Mouse (Mus musculus) ES-E14 (cell line): ENCODE results near the gene Tsacc. TPM values are rescaled to one million over a fixed set of nuclear protein-coding genes. Genes with fewer than 3 reads are reported as not detected.
A peak's percentile ranks its signal among the peaks of the same experiment; 100 is the strongest.

Experiments used
- DNase-seq: peaks from one replicate; pipeline ENCODE4 v3.0.0-alpha.2; 2013; ENCODE audit warnings: low read depth, low spot score
- H3K27ac ChIP-seq: 2 replicates; pipeline ENCODE4 v1.5.1; 2012; ENCODE audit warnings: low read depth, mild to moderate bottlenecking, low read length, moderate library complexity, mixed read lengths; ENCODE audit not compliant: poor library complexity, insufficient read depth, severe bottlenecking
- H3K36me3 ChIP-seq: 2 replicates; pipeline ENCODE4 v1.6.1; 2012; ENCODE audit warnings: mild to moderate bottlenecking, low read length, moderate library complexity, mixed read lengths; ENCODE audit not compliant: control insufficient read depth, poor library complexity, insufficient read depth, severe bottlenecking
- H3K4me1 ChIP-seq, 2 experiments: fragments of 150-350 bp in 1 of 2; sonication (generic) in 1 of 2; 2 replicates each; pipeline ENCODE4 v1.6.1; 2012; ENCODE audit warnings: low read length in 2 of 2, mild to moderate bottlenecking in 1 of 2, mixed read lengths in 1 of 2; ENCODE audit not compliant: control insufficient read depth in 2 of 2, insufficient read depth in 2 of 2, poor library complexity in 1 of 2
- H3K4me3 ChIP-seq, 2 experiments: fragments of 150-350 bp in 1 of 2; sonication (generic) in 1 of 2; 2 replicates each; pipeline ENCODE4 v1.5.1; 2012; ENCODE audit warnings: low read length in 2 of 2, low read depth in 1 of 2, mild to moderate bottlenecking in 1 of 2, mixed read lengths in 1 of 2; ENCODE audit not compliant: insufficient read depth in 1 of 2, poor library complexity in 1 of 2, severe bottlenecking in 1 of 2
- H3K9ac ChIP-seq: 2 replicates; pipeline ENCODE4 v1.6.1; 2012; ENCODE audit warnings: low read depth, mild to moderate bottlenecking, low read length, mixed read lengths; ENCODE audit not compliant: poor library complexity, insufficient read depth, severe bottlenecking
- H3K9me3 ChIP-seq: fragments of 150-350 bp; sonication (generic); 2 replicates; pipeline ENCODE4 v1.6.1; 2012; ENCODE audit warnings: low read depth, mild to moderate bottlenecking, low read length; ENCODE audit not compliant: control insufficient read depth, insufficient read depth
- CHD2 ChIP-seq: IDR thresholded peaks from 2 replicates; pipeline ENCODE4 v1.6.1; 2014; ENCODE audit warnings: mild to moderate bottlenecking, low read depth, low read length, inconsistent platforms
- HCFC1 ChIP-seq: IDR thresholded peaks from 2 replicates; pipeline ENCODE4 v1.6.1; 2012; ENCODE audit warnings: low read length, inconsistent platforms, borderline replicate concordance; ENCODE audit not compliant: insufficient read depth
- MAFK ChIP-seq: IDR thresholded peaks from 2 replicates; pipeline ENCODE4 v1.6.1; 2014; ENCODE audit warnings: mild to moderate bottlenecking, low read depth, low read length, inconsistent platforms; ENCODE audit not compliant: insufficient read depth
- ZC3H11A ChIP-seq: IDR thresholded peaks from 2 replicates; pipeline ENCODE4 v1.6.1; 2012; ENCODE audit warnings: low read depth, mild to moderate bottlenecking, inconsistent platforms, low read length, borderline replicate concordance
- ZNF384 ChIP-seq: IDR thresholded peaks from 2 replicates; pipeline ENCODE4 v1.6.1; 2012; ENCODE audit warnings: low read depth, low read length, inconsistent platforms
- in situ Hi-C, 2 experiments: fragments of 600-800 bp; cut with MboI; formaldehyde crosslinking; loops; one replicate each; pipeline ENCODE4 v1.15.1; 2025; ENCODE audit warnings: low sequenced_read_pairs in 2 of 2, inconsistent platforms in 1 of 2; ENCODE audit not compliant: unreplicated experiment in 2 of 2
- total RNA-seq: library from RNA; depleted of rRNA; stranded (reverse); fragments of 300-350 nt; gene quantifications from 2 replicates; pipeline ENCODE4 v1.2.3, GENCODE M21; 2012

Gene Tsacc
- total RNA-seq, 1 experiment, result 16.7 TPM

- H3K4me3 ChIP-seq, result no peak overlapping the region
- H3K9ac ChIP-seq, result no peak overlapping the region
- H3K9me3 ChIP-seq, result no peaks in the 10 kb centered on the region
- DNase-seq, result no peak
- no peaks in the 10 kb centered on the region for H3K36me3 ChIP-seq
- peaks cover 2 to 5% of the 10 kb centered on the region in 2 experiments; a peak in 2 of 4 replicates for H3K4me1 ChIP-seq
- no peak overlapping the region for H3K27ac ChIP-seq
- in situ Hi-C loops, result no loop called here
- TF ChIP-seq HCFC1 (no peak), MAFK (no peak), CHD2 (no peak)
Measured at GRCm38 (mm10) chr3:88262346-88262745, 34.5 kb downstream of the Tsacc start.

GRCm38 (mm10) chr3:88256382-88256781 is 40.4 kb downstream of the Tsacc start:
- Histone ChIP-seq H3K4me1 (peaks cover 2 to 5% of the 10 kb centered on the region in 2 experiments; a peak in 2 of 4 replicates), H3K9ac (no peak overlapping the region), H3K9me3 (no peaks in the 10 kb centered on the region), H3K36me3 (no peaks in the 10 kb centered on the region), H3K4me3 (no peak overlapping the region), H3K27ac (no peak overlapping the region)
- in situ Hi-C loops, result no loop called here
- TF ChIP-seq HCFC1 (no peak), ZC3H11A (no peak), ZNF384 (no peak), MAFK (no peak), CHD2 (no peak)
- no peak for DNase-seq

- TF ChIP-seq CHD2 (no peak), HCFC1 (no peak), MAFK (no peak), ZC3H11A (no peak), ZNF384 (no peak)
- Histone ChIP-seq H3K9ac (no peak overlapping the region), H3K36me3 (no peaks in the 10 kb centered on the region), H3K9me3 (no peaks in the 10 kb centered on the region), H3K4me1 (peaks cover 0 to 2% of the 10 kb centered on the region in 2 experiments; a peak in 1 of 4 replicates), H3K27ac (no peak overlapping the region), H3K4me3 (no peak overlapping the region)
- in situ Hi-C loops, result no loop called here
- no peak for DNase-seq
Measured at GRCm38 (mm10) chr3:88255950-88256349, 40.8 kb downstream of the Tsacc start.

- in situ Hi-C loops, result no loop called here
- H3K4me3 ChIP-seq, result peak within 1 kb of the TSS; percentile 75 to 76
- TF ChIP-seq CHD2 (no peak), ZNF384 (no peak), ZC3H11A (no peak), MAFK (no peak), HCFC1 (no peak)
- no peak for DNase-seq
- H3K27ac ChIP-seq, result no peak within 1 kb of the TSS
- peak within 1 kb of the TSS; percentile 70 for H3K9ac ChIP-seq
- H3K9me3 ChIP-seq, result no peaks in the 10 kb centered on the region
- peaks cover 0 to 2% of the 10 kb centered on the region in 2 experiments; a peak in 1 of 4 replicates for H3K4me1 ChIP-seq
- H3K36me3 ChIP-seq, result no peaks in the 10 kb centered on the region
Measured at GRCm38 (mm10) chr3:88254268-88254926, 42.4 kb downstream of the Tsacc start, which contains the start of gene Rhbg. Gene Rhbg, minus strand, starts transcription at chr3:88254709.

DNA sequence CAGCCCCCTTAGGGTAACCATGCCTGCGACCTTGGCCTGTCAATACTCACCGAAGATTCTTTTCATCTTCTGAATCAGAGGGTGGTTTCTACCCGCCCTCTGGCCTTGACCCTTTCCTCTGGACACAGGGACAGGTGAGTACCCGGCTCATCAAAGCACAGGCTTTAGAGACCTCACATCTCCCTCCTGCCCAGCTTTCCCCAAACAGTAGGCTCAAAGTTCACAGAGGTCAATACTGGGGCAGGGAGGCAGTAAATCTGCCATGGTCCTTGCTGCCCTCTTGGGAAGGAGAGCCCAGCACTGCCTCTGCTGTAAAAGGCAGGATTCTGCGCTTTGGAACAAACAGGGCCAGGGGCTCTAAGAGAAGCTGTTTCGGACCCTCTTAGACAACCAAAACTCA is 44.1 kb downstream of the Tsacc start:
- Histone ChIP-seq H3K27ac (no peak overlapping the region), H3K9ac (no peak overlapping the region), H3K4me3 (no peak overlapping the region), H3K4me1 (peaks cover 4 to 8% of the 10 kb centered on the region in 2 experiments; a peak in 2 of 4 replicates), H3K36me3 (no peaks in the 10 kb centered on the region), H3K9me3 (no peaks in the 10 kb centered on the region)
- TF ChIP-seq ZNF384 (no peak), MAFK (no peak), CHD2 (no peak), ZC3H11A (no peak), HCFC1 (no peak)
- in situ Hi-C loops, result no loop called here
- DNase-seq, result no peak
